Mouse (Mus musculus): ENCODE measurements around the gene Cdk14. TPM values are rescaled to one million over a fixed set of nuclear protein-coding genes. Genes with fewer than 3 reads are reported as not detected.

Cdk14 gene
- polyA plus RNA-seq, 1 experiment: 8.9 TPM

- no peak for DNase-seq (ENCODE audit: low read depth)
Observed at GRCm38 (mm10) chr5:5314270-5314669, 105.8 kb downstream of the Cdk14 start.

- no peak for DNase-seq (ENCODE audit: low read depth)
Observed at GRCm38 (mm10) chr5:5313195-5313760, 106.8 kb downstream of the Cdk14 start.

- no peak for DNase-seq (ENCODE audit: low read depth)
Observed at GRCm38 (mm10) chr5:5305286-5305685, 114.8 kb downstream of the Cdk14 start.

DNA sequence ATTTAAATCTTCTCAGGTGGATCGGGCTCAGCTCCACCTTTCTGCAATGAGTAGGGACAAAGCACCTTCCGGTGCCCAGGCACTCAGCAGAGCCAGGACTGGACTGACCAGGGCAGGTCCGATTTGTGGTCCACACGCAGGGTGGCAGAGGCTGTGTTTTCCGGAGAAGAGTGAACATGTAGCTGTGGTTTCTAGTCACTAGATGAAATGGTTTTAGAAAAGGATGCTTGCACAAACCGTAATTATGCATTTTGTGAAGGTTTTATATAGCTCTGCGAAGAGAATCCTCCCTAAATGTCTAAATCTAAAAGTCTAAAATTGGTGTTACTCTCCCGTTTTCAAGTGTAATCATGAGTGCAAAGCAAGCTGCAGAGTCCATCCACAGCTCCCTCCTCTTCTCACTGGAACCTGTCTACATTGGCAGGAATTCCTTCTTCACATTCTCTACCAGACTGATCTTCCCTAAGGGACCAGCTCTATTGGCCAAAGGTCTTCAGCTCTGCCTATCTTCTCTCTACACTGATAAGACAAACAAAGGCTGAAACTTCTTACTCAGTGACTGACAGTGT, 116.9 kb downstream of the Cdk14 start:
- no peak for DNase-seq (ENCODE audit: low read depth)

- DNase-seq (ENCODE audit: low read depth): no peak
Observed at GRCm38 (mm10) chr5:5301571-5302079, 118.5 kb downstream of the Cdk14 start.

GRCm38 (mm10) chr5:5300998-5301397, 119.1 kb downstream of the Cdk14 start:
- no peak for DNase-seq (ENCODE audit: low read depth)

GRCm38 (mm10) chr5:5300290-5300689, 119.8 kb downstream of the Cdk14 start:
- no peak for DNase-seq (ENCODE audit: low read depth)

DNA sequence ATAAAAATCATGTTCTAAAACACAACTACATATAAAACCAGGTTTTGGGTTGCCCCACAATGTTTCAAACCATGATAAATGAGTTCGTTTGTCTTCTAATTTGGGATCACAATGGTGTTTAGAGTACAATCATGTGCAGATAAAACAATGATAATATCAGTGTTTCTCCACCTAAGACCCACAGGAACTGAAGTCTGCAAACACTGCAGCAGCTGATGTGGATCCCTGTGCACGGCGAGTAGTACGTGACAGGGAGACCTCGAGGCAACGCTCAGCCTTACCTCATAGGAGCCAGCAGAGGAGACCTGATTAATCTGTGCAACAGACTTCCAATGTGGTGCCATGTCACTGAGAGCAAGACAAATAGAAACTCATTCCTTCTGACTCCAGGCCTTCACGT, 122.9 kb downstream of the Cdk14 start:
- no peak for DNase-seq (ENCODE audit: low read depth)

DNA sequence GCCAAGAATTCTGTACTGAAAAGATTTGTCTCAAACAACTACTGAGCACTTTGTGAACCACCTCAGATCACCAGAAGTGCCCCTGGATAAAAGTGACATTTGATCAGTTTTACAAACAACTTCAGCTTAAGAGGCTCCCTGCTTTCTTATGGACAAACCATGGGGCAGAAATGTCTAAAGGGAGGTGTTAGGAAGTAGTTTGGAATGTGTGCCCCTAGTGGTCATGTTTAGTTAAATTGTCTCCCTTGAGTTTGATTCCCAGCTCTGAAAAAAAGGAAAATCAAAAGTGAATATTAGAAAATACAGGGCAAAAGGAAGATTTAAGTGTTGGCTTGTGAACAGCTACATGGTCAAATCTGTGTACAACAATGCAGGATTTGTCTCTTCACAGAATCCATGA, 123.3 kb downstream of the Cdk14 start:
- DNase-seq (ENCODE audit: low read depth): no peak

DNA sequence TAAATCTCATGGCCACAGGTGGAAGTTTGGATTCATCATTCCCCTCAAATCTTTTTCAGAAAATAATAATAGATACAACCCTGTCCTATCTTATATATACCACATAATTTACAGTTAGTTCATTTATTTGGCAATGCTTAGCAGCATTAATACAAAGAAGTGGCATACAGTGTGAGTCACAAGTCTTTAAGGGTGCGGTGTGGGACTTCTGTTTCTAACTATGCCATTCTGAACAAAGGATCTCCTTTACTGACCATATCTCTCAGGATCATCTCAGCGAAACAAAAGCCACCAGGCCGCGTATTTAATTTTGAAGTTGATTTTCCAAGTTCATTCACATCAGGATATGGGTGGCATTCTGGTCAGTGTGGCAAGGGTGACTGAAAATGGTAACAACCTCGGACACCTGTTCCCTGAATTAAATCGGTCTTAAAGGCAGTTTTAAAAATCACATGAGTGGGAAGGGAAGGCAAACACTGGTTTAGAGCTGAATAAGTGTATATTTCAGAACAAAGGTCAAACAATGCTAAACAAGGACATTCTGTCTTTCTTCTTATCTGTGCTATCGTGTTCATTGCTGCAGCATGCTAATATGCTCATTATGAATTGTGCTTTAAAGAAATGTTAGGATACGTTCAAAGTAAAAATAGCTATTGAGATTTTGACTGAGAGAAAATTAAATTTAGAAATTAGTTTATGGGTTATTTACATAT, 127.1 kb downstream of the Cdk14 start:
- DNase-seq (ENCODE audit: low read depth): no peak

- DNase-seq (ENCODE audit: low read depth): no peak
Observed at GRCm38 (mm10) chr5:5291321-5291991, 128.7 kb downstream of the Cdk14 start.

DNA sequence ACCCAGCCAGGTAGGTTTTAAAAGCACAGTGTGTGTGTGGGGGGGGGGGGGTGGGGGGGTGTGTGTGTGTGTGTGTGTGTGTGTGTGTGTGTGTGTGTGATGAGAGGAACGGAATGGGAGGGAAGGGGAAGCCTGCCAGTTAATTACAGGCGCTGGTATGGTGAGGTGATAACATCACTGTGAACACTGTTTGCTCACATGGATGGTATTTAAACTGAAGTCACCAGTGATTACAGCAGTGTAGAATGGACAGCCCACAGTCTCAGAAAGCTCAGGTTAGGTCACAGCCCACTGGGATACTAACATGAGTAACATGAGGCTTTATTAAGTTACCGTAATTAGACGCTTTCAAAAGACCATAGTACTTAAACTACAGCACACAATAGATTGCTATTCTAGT, 129.4 kb downstream of the Cdk14 start:
- no peak for DNase-seq (ENCODE audit: low read depth)

DNA sequence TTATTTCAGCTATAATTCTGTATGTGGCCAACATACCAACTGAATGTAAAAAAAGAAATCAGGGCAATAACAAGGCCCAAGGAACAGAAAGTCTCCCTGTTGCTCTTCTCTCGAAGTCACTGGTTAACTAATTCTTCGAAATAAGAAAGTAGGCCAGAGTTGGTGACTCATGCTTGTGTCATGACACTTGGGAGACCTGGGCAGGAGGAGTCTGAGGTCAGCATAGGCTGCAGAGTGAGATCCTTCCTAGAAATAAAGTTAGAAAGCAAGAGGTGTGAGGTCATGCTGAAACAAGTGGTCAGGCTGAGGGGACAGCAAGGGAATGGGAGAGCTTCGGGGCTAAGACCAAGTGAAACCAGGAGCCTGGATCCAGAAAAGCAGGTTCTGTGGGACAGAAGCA, 134.2 kb downstream of the Cdk14 start:
- no peak for DNase-seq (ENCODE audit: low read depth)

GRCm38 (mm10) chr5:5284531-5284930, 135.6 kb downstream of the Cdk14 start:
- DNase-seq (ENCODE audit: low read depth): no peak

- no peak for DNase-seq (ENCODE audit: low read depth)
Observed at GRCm38 (mm10) chr5:5283756-5284430, 136.2 kb downstream of the Cdk14 start.

GRCm38 (mm10) chr5:5282425-5282824, 137.7 kb downstream of the Cdk14 start:
- no peak for DNase-seq (ENCODE audit: low read depth)

- no peak for DNase-seq (ENCODE audit: low read depth)
Observed at GRCm38 (mm10) chr5:5275321-5275720, 144.8 kb downstream of the Cdk14 start.

DNA sequence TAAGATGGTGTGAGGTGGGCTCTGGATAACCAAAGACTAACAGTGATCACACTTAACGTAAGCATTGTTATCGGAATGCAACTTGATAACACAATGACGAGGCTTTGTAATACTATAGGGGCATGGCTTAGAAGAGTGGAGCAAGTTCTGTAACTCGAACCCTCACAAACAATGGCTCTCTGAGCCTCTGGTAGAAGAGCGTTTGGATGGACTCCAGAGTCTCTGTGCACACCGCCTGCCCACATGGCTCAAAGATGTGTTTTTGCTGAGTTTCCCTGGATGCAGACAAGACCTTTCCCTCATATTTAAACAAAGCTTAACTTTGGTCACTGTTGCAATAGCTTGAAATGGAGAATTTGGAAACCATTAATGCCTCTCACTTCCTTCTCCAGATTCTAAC, 145.8 kb downstream of the Cdk14 start:
- DNase-seq (ENCODE audit: low read depth): no peak

GRCm38 (mm10) chr5:5266787-5267126, 153.4 kb downstream of the Cdk14 start:
- no peak for DNase-seq (ENCODE audit: low read depth)

DNA sequence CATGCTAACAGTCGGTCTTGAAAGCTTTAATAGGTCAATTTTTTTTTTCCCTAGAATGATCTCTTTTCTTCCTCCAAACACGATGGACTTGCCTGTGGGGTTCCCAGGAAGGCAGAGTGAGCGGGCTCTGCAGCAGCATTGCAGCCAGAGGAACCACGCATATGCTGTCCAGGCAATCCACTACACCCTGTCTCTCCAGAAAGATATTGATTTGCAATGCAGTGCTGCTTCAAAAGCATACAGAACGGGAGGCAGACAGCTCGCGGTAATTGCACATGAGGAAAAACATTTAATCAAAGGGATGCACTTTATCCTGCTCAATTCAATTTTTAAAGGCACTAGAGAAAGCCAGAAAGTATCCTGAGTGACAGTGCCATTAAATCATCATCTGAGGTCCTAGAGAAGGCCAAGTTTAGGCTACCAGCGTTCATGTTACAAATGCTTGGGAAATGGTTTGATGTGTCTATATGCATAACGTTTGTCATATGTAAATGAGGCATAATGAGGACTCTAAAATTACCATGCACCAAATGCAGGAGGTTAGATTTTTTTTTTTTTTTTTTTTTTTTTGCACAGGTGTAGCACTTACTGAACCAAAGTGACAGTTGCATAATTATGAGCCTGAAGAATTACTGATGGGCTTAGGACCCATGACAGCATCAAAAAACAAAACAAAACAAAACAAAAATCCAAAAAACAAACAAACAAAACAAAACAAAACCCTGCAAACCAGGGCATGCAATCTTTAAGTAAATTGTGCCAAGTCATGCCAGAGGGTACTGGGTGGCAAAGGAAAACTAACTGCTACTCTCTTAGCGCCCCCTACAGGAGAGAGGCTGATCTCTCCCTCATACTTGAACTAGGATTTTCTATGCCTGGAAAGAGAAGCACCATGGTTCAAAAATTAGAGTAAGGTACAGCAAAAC, 154.0 kb downstream of the Cdk14 start:
- DNase-seq (ENCODE audit: low read depth): no peak

DNA sequence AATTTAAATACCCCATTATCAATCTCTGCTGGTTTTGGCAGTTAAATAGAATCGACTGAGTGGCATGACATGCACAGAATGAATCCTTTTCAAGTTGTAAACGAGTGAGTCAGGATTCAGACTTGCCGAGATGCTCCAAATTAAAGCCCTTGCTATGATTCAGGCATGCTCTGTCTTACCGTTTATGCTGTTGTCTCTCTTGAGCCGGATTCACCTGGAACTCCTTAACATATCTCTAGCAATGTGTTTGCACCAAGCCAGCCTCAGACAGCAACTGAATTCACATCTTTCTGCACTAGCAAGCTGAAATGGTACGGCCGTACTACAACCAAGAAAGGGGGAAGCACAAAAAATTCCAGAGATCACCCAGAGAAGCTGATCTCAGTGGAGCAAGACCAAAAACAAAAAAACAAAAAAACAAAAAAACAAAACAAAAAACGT, 154.7 kb downstream of the Cdk14 start:
- no peak for DNase-seq (ENCODE audit: low read depth)

All from gonadal fat pad, adult 2 months (tissue).